Mouse (Mus musculus): ENCODE data around the gene Txndc16.

Gene Txndc16

DNA sequence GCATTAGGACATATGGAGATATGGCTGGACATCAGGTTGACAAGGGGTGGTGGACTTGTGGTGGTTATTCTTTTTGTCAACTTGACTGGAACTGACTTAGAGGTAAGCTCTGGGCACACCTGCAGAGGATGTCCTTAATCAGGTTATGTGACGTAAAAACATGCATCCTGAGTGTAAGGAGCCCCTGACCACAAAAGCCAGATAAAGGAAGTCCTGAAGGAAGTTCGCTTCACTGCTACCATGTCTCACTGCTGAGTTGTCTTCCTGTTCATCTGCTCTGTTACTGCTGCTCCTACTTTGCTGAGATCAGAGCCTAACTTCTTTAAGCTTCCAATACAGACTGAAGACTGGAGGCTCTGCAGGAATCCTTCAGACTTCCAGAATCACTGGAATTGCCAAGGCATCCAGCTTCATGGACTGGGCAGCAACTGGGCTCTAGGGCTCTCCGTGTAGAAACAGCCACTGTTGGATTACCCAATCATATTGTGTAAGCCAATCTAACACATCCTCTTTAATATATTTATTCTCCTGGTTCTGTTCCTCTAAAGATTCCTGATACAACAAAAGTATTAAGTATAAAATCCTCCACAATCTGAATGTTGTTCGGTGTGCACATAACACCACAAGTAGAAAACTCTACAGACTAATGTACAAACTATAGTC lies 64.5 kb downstream of the Txndc16 start:
- no peak for DNase-seq (ENCODE audit: extremely low spot score, low spot score)

- DNase-seq (ENCODE audit: extremely low spot score, low spot score) = no peak
Observed at GRCm38 (mm10) chr14:45153258-45153657, 66.9 kb downstream of the Txndc16 start.

DNA sequence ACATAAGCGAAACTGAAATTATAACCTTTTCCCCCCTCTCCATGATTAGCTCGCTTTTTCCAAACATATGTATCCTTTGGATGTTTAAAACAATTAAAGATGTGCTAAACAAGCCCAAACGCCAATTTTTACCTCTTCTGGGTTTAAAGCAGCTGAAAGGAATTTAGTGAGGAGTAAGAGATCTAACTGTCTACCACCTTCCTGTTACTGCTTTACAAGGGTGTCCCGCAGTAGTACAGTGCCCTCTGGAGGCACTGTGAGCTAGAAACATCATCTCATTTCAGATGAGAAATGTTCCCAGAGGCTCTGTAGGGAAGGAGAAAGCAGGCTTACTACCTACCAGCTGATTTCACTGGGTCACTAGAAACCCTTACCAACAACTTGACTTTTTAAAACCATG lies 77.6 kb downstream of the Txndc16 start:
- DNase-seq (ENCODE audit: extremely low spot score, low spot score) = no peak

DNA sequence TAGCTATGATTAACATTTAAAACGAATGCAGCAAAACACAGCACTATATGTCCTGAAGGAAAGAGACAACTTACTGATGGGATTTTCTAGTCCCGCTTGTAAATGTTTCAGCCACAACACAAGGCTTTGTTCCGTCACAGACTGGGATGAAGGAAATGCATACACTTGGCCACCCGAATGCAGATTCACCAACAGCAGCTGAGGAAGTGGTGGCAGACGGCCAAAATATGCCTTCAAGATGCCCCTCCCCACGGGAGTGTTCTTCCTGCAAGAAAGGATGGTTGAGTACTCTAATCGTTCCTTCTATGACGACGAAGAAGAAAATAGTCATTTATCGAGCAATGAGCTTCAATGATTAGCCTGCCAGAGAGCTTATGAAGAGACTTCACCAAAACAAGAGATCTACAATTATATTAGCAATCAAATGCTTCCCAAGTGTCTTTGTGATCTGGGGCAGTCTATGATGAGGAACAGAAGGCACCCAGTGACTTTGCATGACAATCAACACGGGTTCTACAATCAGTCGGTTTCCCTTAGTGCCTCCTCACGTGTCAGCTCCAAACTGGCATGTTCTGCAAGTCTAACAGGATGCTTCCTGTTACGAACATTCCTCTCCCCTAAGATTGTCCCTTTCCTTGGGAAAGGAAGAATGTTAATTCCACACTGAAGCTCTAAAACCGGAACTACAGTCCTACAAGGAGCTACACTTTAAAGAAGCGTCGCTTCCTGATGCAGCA lies 79.6 kb downstream of the Txndc16 start:
- DNase-seq (ENCODE audit: extremely low spot score, low spot score) = no peak

DNA sequence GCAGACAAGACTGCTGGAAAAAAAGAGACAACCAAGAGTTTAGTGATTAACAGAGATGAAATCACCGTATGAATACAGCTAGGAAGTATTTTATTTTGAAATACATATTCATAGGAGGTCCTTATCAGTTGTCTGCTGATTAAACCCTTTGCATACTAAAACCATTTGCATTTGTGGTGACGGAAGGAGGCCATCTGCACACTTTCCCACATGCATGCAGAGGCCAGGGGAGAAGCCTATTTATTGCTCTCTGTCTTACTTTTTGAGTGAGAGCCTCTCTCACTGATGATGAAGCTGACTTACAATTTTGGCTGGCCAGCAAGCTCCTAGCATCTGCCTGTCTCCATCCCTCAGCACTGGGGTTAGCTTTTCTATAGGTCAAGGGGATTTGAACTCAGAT lies 84.2 kb downstream of the Txndc16 start:
- DNase-seq (ENCODE audit: extremely low spot score, low spot score) = no peak

- DNase-seq (ENCODE audit: extremely low spot score, low spot score) = no peak
Observed at GRCm38 (mm10) chr14:45135560-45135959, 84.6 kb downstream of the Txndc16 start.

DNA sequence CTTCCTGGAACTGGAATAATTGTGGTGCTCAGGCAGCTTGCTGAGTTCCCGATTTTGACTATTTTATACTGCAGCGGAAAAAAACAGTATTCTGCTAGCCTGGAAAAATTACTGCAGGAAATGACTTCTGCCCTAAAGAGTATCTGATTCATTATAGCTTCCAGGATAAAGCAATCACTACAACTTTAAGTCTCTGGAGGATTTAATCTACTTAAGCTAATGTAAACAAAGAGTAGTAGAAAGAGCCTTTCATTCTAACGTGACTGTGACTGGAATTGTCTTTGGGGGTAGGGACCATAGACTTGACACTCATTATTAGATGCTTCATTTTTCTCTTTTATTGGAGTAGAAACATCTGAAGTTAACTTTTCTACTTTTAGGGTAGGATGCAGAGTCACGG lies 101.8 kb downstream of the Txndc16 start:
- DNase-seq (ENCODE audit: extremely low spot score, low spot score) = no peak

DNA sequence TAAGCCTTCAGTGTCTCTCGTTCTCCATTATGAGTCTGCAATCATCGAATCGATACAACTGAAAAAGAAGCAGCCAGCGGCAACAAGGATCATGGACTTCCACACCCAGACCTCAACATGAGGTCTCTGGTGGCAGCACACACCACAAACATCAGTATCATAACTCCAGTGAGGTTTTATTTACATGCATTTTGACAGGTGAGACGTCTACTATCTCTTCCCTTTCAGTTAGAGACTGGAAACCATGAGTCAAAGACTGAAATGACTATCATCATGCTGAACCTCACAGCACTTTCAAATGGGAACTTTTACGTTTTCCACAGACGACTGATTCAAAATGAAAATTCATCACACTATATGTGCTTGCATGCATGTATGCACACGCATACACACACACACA lies 117.9 kb downstream of the Txndc16 start:
- DNase-seq (ENCODE audit: extremely low spot score, low spot score) = no peak

GRCm38 (mm10) chr14:45092327-45092726 lies 127.8 kb downstream of the Txndc16 start:
- DNase-seq (ENCODE audit: extremely low spot score, low spot score) = no peak

- DNase-seq (ENCODE audit: extremely low spot score, low spot score) = no peak
Observed at GRCm38 (mm10) chr14:45090011-45090410, 130.1 kb downstream of the Txndc16 start.

GRCm38 (mm10) chr14:45085651-45086425 lies 134.3 kb downstream of the Txndc16 start:
- no peak for DNase-seq (ENCODE audit: extremely low spot score, low spot score)

DNA sequence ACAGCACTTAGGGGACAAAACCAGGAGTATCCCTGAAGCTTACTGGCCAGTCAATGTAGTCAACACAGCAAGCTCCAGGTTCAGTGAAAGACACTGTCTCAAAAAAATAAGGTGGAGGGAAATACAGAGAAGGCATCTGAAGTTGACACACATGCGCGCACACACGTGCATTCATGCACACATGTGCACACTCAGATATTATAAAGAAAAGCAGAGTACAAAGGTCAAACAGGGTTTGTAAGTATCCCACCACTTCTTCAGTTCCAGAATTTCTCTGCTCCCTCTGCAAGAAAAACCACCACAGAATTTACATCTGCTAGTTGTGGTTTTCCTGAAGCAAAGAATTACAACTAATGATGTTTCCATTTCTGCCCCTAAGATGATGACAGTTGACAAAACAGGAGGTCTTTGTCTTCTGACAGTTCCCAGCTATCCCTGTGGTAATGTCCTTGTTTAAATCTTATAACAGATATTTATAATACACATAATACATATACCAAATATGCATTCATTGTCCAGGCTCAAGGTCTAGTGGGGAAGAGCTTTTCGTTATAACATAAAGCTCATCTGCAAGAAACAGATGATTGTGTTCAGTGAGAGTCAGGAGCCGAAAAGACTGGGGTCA lies 135.4 kb downstream of the Txndc16 start:
- DNase-seq (ENCODE audit: extremely low spot score, low spot score) = no peak

DNA sequence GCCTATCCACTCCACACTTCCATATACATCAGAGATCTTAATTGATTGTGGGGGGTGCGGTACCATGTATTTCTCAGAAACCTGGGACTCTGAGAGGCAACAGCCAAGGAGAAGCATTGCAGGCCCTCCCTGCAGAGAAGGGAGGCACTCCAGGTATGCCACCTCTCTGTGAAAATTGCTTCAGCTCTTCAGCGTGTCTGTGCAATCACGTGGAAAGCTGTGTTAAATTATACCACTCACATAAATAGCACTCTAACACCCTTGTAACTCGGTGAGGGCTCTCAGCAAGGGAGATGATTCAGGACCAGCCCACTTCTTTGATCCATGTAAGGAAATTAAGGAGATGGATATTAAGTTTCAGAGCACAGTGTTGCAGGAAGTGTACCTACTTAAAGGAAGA lies 136.6 kb downstream of the Txndc16 start:
- DNase-seq (ENCODE audit: extremely low spot score, low spot score) = no peak
